Mouse (Mus musculus) hematopoietic stem cell, adult 5-6 weeks (primary cell): ENCODE results near the gene Fezf2. TPM values are rescaled to one million over a fixed set of nuclear protein-coding genes. Genes with fewer than 3 reads are reported as not detected.

Experiments used
- ATAC-seq, 2 experiments: fragments of 125-278 bp in 1 of 2; replicated peaks in 1 of 2; 2 replicates each; pipeline ENCODE4 v1.8.0; 2016 to 2017; ENCODE audit warnings: inconsistent platforms in 2 of 2, mild to moderate bottlenecking in 2 of 2, moderate number of reproducible peaks in 2 of 2, low read depth in 1 of 2, moderate TSS enrichment in 1 of 2; ENCODE audit not compliant: low FRiP score in 2 of 2, poor library complexity in 2 of 2, severe bottlenecking in 2 of 2, insufficient read depth in 1 of 2, low TSS enrichment in 1 of 2
- total RNA-seq: library from RNA; stranded (forward); fragments of 172-1452, 232-1000 nt; gene quantifications from 2 replicates; pipeline ENCODE4 v1.2.3, GENCODE M21; 2017

Gene Fezf2
- total RNA-seq, 1 experiment from 2014 or later, result not detected

GRCm38 (mm10) chr14:12344746-12345240 lies 3.2 kb downstream of the Fezf2 start:
- ATAC-seq, result no peak

DNA sequence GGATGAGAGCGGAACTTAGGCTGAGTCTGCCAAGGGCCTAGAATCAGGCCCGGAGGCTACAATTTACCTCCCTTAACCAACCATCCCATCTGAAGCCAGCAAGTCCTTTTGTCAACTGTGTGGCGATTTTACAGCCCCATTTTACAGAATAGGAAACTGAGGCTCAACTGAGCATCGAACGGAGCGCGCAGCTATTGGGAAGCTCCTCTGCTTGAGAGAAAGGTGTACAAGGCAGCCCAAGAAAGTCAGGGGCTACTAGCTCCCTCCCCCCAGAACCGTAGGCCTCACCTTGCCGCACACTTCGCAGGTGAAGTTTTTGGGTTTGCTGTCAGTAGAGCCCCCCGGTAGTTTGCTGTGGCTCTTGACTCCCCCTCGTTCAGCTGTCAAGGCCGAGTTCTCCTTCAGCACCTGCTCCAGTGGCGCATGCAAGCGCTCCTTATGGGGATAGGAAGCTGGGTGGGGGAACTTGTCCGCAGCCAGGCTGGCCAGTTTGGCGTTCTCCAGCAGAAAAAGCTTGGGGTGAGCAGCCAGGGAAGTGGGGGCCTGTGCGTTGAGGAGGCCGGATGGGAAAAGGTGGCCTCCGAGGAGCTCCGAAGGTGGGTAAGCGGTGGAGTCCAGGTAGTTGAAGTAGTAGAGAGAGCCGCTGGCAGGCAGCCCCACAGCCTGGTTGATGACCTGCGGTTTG lies 3.8 kb downstream of the Fezf2 start:
- ATAC-seq, result no peak

DNA sequence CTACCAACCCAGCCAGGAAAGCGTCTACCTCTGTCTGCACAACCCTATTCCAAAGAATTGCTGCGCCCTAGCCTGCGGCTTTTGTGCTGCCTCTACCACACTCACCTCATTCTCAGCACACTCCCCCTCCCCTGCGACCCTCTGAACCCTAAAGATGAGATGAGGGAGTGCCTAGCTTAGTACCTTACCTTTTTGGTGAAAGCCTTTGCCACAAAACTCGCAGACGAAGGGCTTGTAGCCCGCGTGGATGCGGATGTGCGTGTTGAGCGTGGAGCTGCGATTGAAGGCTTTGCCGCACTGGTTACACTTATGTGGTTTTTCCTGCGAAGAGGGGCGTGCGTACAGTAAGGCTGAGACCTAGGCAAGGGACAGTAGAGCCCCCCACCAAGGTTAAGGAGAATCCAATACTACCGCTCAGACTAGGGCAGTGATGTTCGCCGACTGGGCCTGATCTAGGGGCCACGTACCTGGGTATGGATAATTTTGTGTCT lies 4.5 kb downstream of the Fezf2 start:
- no peak for ATAC-seq

- no peak for ATAC-seq
Measured at GRCm38 (mm10) chr14:12342458-12343131, 5.4 kb downstream of the Fezf2 start.

DNA sequence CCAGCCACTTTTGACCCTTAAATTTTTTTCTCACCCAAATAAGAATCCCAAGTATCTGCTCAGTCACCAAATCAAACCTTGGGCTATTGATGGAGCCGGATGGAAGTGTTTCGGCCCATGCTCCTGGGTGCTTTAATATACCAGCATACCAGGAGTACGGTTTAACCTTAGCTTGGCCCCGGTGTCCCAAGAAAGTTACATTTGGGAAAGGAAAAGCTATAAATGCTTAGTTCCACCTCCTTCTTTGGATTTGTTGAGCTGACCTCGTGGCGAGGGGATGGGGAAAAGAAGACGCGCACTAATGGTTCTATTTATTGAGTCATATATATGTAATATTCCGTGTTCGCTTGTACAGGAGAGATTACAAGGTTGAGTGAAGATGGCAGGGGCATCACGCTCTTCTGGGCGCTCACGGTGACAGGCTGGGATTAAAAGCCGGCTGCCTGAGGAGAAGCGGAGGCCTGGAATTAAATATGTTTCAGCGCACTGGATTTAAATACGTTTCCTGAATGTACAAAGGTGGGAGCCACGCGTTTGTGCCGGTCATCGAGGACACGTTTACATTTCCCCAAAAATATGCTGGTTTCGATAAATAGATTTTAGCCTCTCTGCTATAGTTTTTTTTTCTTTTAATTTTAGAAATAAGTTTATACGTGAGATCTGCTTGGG lies 6.1 kb downstream of the Fezf2 start:
- no peak for ATAC-seq

DNA sequence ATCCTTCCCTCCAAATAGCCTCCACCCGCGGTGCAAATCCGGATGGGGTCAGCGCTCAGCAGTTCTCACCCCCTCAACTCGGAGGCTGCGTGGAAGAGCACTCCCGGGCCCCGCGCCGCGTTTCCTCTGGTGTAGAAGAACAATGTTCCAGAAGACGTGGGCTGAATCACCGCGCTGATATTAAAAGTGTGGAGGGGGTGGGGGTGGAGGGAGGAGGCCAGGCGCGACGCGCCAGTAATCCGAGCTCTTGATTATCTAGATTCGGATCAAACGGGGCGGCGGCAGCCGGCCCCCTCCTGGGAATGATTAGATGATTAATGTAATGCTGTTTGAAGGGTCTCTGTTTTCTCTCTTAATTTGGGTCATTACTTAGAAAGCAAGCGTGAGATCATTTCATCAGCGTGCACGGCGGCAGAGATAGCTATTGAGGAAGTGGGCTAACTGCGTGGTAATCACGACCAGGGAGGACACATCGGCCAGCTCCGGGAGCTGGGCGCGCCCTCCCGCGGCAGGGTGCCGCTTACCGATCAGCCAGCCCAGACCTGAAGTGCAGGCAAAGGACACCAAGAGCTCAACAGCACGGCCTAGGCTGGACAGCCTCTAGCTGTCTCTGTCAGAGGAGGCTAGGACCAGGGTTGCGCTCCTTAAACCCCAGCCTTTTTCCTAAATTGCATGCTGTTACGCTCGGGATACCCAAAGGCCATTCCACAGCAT lies 6.8 kb downstream of the Fezf2 start:
- peak in 1 of 2 experiments; percentile 12; a peak in 1 of 4 replicates for ATAC-seq

GRCm38 (mm10) chr14:12340238-12341074 lies 7.5 kb downstream of the Fezf2 start:
- ATAC-seq, result no peak

GRCm38 (mm10) chr14:12338811-12339565 lies 9.0 kb downstream of the Fezf2 start:
- ATAC-seq, result no peak

DNA sequence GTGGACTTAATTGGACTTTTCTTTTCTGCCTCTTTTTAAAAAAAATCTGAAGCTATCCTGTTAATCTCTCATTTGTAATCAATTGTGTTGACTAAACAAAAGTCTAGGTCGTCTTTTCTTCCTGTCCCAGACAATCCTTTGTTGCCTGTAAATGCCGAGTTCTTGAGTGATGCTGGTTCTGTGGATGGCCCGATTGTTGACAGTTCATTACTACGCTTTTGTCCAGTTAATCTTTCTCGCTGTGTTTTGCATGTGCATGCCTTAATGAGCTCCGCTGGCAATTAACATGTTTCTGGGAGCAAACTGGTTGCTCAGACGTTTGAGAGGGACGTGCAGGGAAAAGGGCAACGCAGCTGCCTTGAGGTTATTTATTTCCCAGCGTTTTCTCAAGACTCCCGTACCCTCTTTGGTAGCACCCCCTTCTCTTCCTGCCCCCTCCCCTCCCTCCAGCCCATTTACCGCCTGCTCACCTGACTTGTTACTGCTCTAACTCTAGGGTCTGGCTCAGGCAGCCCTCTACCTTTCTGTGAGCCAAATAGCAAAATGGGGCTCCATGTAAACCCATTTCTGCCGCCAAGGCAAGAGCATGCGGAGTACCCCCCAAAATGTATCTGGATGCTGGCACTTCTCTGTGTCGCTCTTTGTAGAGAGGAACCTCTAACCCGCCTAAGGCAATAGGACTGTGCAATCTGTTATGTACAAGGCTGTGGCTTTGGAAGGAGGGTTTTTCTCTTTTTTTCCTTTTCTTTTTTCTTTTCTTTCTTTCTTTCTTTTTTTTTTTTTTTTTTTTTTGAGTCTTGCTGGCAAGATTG lies 9.8 kb downstream of the Fezf2 start:
- no peak for ATAC-seq

DNA sequence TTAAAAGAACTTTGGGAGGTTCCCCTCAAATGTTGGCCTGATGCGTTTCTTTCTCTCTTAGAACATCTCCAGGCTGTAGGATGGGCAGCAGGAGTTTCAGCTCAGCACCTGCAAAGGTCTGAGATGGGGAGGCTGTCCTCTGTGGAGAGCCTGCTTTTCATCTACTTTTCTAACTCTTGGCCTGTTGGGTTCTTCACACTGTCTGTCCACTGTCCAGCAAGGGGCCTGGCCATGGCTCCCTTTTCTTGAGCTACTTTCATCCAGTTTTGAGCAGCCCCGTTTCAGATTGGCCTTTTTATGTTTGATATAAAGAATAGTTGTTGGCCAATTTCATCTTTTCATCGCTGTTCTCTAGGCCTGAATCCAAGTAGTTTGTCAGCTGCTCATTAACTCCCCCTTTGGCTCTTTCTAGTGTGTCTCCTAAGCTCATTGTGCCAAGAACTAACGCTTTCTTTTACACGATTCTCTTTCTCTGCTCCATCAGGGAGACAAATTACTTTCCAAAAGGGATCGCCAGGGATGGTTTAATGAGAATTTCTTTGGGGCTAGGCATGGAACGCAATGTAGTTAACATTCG lies 10.5 kb downstream of the Fezf2 start:
- ATAC-seq, result no peak

DNA sequence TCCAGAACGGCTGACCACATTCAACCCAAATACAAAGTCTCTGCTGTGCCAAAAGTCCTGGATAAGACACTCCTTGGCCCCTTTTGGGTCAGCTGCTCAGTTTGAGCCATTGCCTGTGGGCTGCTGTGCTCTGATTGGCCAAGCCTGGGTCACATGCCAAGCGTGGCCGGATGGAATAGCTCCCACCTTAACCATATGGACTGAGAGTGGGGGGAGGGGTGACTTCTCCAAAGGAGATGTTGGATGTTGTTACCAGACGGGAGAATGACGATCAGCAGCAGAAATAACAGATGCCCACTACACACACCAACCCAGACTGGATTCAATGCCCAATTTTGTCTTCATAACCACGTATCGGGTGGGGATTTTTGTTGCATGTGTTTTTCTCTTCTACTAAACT lies 13.1 kb downstream of the Fezf2 start:
- ATAC-seq, result no peak

- no peak for ATAC-seq
Measured at GRCm38 (mm10) chr14:12333622-12334021, 14.4 kb downstream of the Fezf2 start.

GRCm38 (mm10) chr14:12303106-12303505 lies 44.9 kb downstream of the Fezf2 start:
- ATAC-seq, result no peak

DNA sequence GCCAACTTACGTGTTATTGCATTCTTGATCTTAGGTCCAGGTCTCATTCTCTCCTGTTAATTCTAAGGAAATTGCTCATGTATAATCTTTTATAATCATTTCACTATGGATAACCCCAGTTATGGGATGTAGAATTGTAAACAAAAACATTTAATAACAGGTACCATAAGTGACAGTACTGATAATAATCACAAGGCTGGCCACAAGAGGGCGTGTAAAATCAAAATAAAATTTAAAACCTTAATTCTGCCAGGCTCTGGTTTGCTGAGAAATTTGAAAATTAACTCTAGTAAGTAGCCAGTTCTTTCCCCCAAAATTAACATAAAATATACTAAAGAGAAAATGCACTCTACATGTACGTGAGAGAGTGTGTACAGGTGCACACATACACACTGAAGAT lies 47.3 kb downstream of the Fezf2 start:
- no peak for ATAC-seq

- ATAC-seq, result no peak
Measured at GRCm38 (mm10) chr14:12300275-12300674, 47.7 kb downstream of the Fezf2 start.
